Mouse (Mus musculus): ENCODE results near the gene Ankrd12.
"Not testable (repeated sequence)": the region's sequence is repeated elsewhere in the genome, so short reads cannot be mapped to it uniquely, and the experiment has no call there.

Gene Ankrd12

GRCm38 (mm10) chr17:66077437-66077850, 555 bp upstream of the Ankrd12 start:
- peak; percentile 5 for DNase-seq

GRCm38 (mm10) chr17:66076174-66076927, 538 bp downstream of the Ankrd12 start:
- DNase-seq, result peak; percentile 35

- DNase-seq, result peak; percentile 6
Measured at GRCm38 (mm10) chr17:66075827-66076173, 1.1 kb downstream of the Ankrd12 start.

GRCm38 (mm10) chr17:66073971-66074370, 2.9 kb downstream of the Ankrd12 start:
- DNase-seq, result no peak

GRCm38 (mm10) chr17:66069036-66069435, 7.9 kb downstream of the Ankrd12 start:
- DNase-seq, result not testable (repeated sequence)

GRCm38 (mm10) chr17:66065115-66065514, 11.8 kb downstream of the Ankrd12 start:
- no peak for DNase-seq

GRCm38 (mm10) chr17:66061241-66061938, 15.5 kb downstream of the Ankrd12 start:
- DNase-seq, result no peak

- no peak for DNase-seq
Measured at GRCm38 (mm10) chr17:66058160-66058559, 18.7 kb downstream of the Ankrd12 start.

- no peak for DNase-seq
Measured at GRCm38 (mm10) chr17:66057145-66057544, 19.7 kb downstream of the Ankrd12 start.

GRCm38 (mm10) chr17:66053349-66053748, 23.5 kb downstream of the Ankrd12 start:
- DNase-seq, result no peak

- DNase-seq, result no peak
Measured at GRCm38 (mm10) chr17:66048795-66049194, 28.1 kb downstream of the Ankrd12 start.

GRCm38 (mm10) chr17:66048199-66048598, 28.7 kb downstream of the Ankrd12 start:
- no peak for DNase-seq

GRCm38 (mm10) chr17:66043679-66044078, 33.2 kb downstream of the Ankrd12 start:
- DNase-seq, result not testable (repeated sequence)

- DNase-seq, result no peak
Measured at GRCm38 (mm10) chr17:66041020-66041419, 35.9 kb downstream of the Ankrd12 start.

- no peak for DNase-seq
Measured at GRCm38 (mm10) chr17:66033239-66033638, 43.6 kb downstream of the Ankrd12 start.

GRCm38 (mm10) chr17:66031991-66032390, 44.9 kb downstream of the Ankrd12 start:
- no peak for DNase-seq

- no peak for DNase-seq
Measured at GRCm38 (mm10) chr17:66024211-66024610, 52.7 kb downstream of the Ankrd12 start.

GRCm38 (mm10) chr17:66011790-66012189, 65.1 kb downstream of the Ankrd12 start:
- DNase-seq, result no peak

GRCm38 (mm10) chr17:66007892-66008291, 69.0 kb downstream of the Ankrd12 start:
- no peak for DNase-seq

- DNase-seq, result no peak
Measured at GRCm38 (mm10) chr17:66007473-66007872, 69.4 kb downstream of the Ankrd12 start.

- no peak for DNase-seq
Measured at GRCm38 (mm10) chr17:65988151-65988820, 88.6 kb downstream of the Ankrd12 start.

- DNase-seq, result not testable (repeated sequence)
Measured at GRCm38 (mm10) chr17:65976720-65977119, 100.2 kb downstream of the Ankrd12 start.

- no peak for DNase-seq
Measured at GRCm38 (mm10) chr17:65967751-65968150, 109.1 kb downstream of the Ankrd12 start.

- DNase-seq, result no peak
Measured at GRCm38 (mm10) chr17:65962263-65962662, 114.6 kb downstream of the Ankrd12 start.

Data from lung, postnatal 14 days (tissue).